Mouse (Mus musculus): Measurements from ENCODE around the gene Pde4d.

- TF ChIP-seq POLR2A (IDR thresholded peaks at IDR 0.05; ENCODE audit: borderline replicate concordance, insufficient read depth, low read length) (no peak), CTCF (IDR thresholded peaks at IDR 0.05; ENCODE audit: borderline replicate concordance, insufficient read depth, low read depth, low read length) (no peak)
These were observed 1504.4 kb downstream of the Pde4d start for GRCm38 (mm10) chr13:109954189-109954588.
